Mouse (Mus musculus) retina, postnatal 7 days (tissue): ENCODE results near the gene Zcchc14.

Experiments
- DNase-seq: peaks from one replicate; pipeline ENCODE4 v3.0.0-alpha.2; 2012; ENCODE audit warnings: low read depth, low spot score

Zcchc14 gene

GRCm38 (mm10) chr8:121552506-121552905 lies 100.2 kb downstream of the Zcchc14 start:
- DNase-seq, result no peak

GRCm38 (mm10) chr8:121551065-121551985 lies 101.4 kb downstream of the Zcchc14 start:
- DNase-seq, result no peak

DNA sequence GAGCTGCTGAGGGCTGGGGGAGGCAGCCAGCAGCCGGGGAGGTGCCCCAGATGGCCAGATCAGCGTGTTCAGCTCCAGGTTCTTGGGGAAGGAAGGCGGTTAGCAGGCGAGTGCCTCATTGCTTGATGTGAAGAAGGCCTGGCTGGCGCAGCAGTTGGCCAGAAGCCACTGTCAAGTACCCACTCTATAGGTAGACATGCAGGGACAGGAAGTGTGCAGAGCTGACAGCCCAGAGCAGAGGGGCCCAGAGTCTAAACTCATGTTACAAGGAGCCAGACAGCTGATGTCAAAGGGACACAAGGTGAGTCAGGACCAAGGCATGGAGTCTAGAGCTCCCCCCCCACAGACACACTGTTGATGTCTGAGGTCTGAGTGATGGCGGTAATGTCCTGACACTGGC lies 102.6 kb downstream of the Zcchc14 start:
- no peak for DNase-seq
